Mouse (Mus musculus) stomach, postnatal 0 days (tissue): Measurements from ENCODE around the gene Ube2z.

Experiments used
- CTCF ChIP-seq: IDR thresholded peaks from 2 replicates; pipeline ENCODE4 v1.5.1; 2016; ENCODE audit warnings: antibody characterized with exemption, low read depth, mild to moderate bottlenecking, moderate library complexity
- EP300 ChIP-seq: optimal IDR thresholded peaks from 2 replicates; pipeline ENCODE3; 2016; ENCODE audit warnings: antibody characterized with exemption

- TF ChIP-seq EP300 (no peak), CTCF (no peak)
These were observed 57.5 kb downstream of the Ube2z start for GRCm38 (mm10) chr11:96007516-96008235.
